Mouse (Mus musculus) CH12.LX (cell line): ENCODE data around the gene Slc22a7.

Experiments used
- CTCF ChIP-seq, 2 experiments: IDR thresholded peaks in 1 of 2; conservative IDR thresholded peaks in 1 of 2; 2 replicates each; pipeline ENCODE4 v1.5.1; 2011 to 2012; ENCODE audit warnings: low read depth in 2 of 2, low read length in 2 of 2, improper control_type of control experiment in 1 of 2, inconsistent platforms in 1 of 2, mild to moderate bottlenecking in 1 of 2, moderate library complexity in 1 of 2
- EP300 ChIP-seq: IDR thresholded peaks from 2 replicates; pipeline ENCODE4 v1.6.1; 2011; ENCODE audit warnings: low read length, improper control_type of control experiment
- POLR2A ChIP-seq: IDR thresholded peaks from 2 replicates; pipeline ENCODE4 v1.6.1; 2011; ENCODE audit warnings: low read depth, mild to moderate bottlenecking, improper control_type of control experiment, low read length
- RAD21 ChIP-seq: IDR thresholded peaks from 2 replicates; pipeline ENCODE4 v1.6.1; 2011; ENCODE audit warnings: low read depth, mild to moderate bottlenecking, low read length, improper control_type of control experiment, moderate library complexity
- USF1 ChIP-seq: IDR thresholded peaks from 2 replicates; pipeline ENCODE4 v1.6.1; 2014; ENCODE audit warnings: low read depth, mild to moderate bottlenecking, inconsistent platforms, low read length, improper control_type of control experiment
- ZC3H11A ChIP-seq: IDR thresholded peaks from 2 replicates; pipeline ENCODE4 v1.6.1; 2012; ENCODE audit warnings: low read depth, mild to moderate bottlenecking, inconsistent platforms, low read length, improper control_type of control experiment
- ZNF384 ChIP-seq: IDR thresholded peaks from 2 replicates; pipeline ENCODE4 v1.6.1; 2012; ENCODE audit warnings: low read depth, low read length, improper control_type of control experiment, inconsistent platforms

DNA sequence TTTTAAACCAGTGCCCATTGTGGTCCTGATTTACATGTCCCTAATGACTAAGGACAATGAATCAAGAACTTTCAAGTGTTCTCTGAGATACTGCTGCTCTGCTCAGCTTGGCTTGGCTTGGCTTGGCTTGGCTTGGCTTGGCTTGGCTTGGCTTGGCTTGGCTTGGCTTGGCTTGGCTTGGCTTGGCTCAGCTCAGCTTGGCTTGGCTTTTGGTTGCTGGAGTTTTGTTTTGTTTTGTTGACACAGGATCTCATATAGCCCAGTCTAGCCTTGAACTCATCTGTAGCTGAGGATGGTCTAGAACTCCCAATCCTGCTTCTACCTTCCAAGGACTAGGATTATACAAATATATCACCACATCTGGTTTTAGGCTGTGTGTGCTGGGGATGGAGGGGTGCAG, 11.8 kb downstream of the Slc22a7 start:
- TF ChIP-seq CTCF (conservative IDR thresholded peaks at IDR 0.05 in 1 of 2, IDR thresholded peaks at IDR 0.05 in 1 of 2; ENCODE audit: low read depth in 2 of 2, low read length in 2 of 2) = no peak
- TF ChIP-seq RAD21 = no peak
- no peak for TF ChIP-seq USF1
- no peak for TF ChIP-seq ZNF384
- TF ChIP-seq POLR2A = no peak
- TF ChIP-seq ZC3H11A = no peak
- no peak for TF ChIP-seq EP300
